Mouse (Mus musculus) CH12.LX (cell line): ENCODE measurements around the gene Lrrc4. TPM values are rescaled to one million over a fixed set of nuclear protein-coding genes. Genes with fewer than 3 reads are reported as not detected.

Experiments
- DNase-seq: peaks from one replicate; pipeline ENCODE4 v3.0.0-alpha.2; 2013; ENCODE audit errors: extremely low read depth
- H3K27ac ChIP-seq: 2 replicates; pipeline ENCODE4 v1.5.1; 2012; ENCODE audit warnings: low read depth, mild to moderate bottlenecking, control low read depth, moderate library complexity; ENCODE audit not compliant: insufficient read depth
- H3K27me3 ChIP-seq: replicated peaks from 2 replicates; pipeline ENCODE3; 2012; ENCODE audit warnings: inconsistent platforms
- H3K36me3 ChIP-seq, 2 experiments: replicated peaks in 1 of 2; 2 replicates each; pipeline versions ENCODE3 to v1.6.1; 2012; ENCODE audit warnings: inconsistent platforms in 1 of 2, low read length in 1 of 2, mild to moderate bottlenecking in 1 of 2, mixed read lengths in 1 of 2, moderate library complexity in 1 of 2; ENCODE audit not compliant: control insufficient read depth in 1 of 2, insufficient read depth in 1 of 2
- H3K4me1 ChIP-seq, 2 experiments: 2 replicates each; pipeline ENCODE4 v1.6.1; 2012; ENCODE audit warnings: inconsistent platforms in 1 of 2, moderate library complexity in 1 of 2; ENCODE audit not compliant: insufficient read depth in 2 of 2, control insufficient read depth in 1 of 2
- H3K4me2 ChIP-seq: 2 replicates; pipeline ENCODE4 v1.6.1; 2012; ENCODE audit warnings: low read depth, mild to moderate bottlenecking, control low read depth; ENCODE audit not compliant: poor library complexity, insufficient read depth, severe bottlenecking
- H3K4me3 ChIP-seq, 3 experiments: fragments of 150-350 bp in 1 of 3; sonication (generic) in 1 of 3; replicated peaks in 1 of 3; 2 replicates each; pipeline versions ENCODE3 to v1.5.1; 2011 to 2012; ENCODE audit warnings: low read depth in 2 of 3, low read length in 2 of 3, mild to moderate bottlenecking in 2 of 3, moderate library complexity in 2 of 3, control low read depth in 1 of 3, improper control_type of control experiment in 1 of 3, inconsistent platforms in 1 of 3, mixed read lengths in 1 of 3; ENCODE audit not compliant: poor library complexity in 1 of 3
- H3K79me2 ChIP-seq: replicated peaks from 2 replicates; pipeline ENCODE4 v1.6.1; 2012; ENCODE audit warnings: mild to moderate bottlenecking, moderate library complexity; ENCODE audit not compliant: control insufficient read depth, poor library complexity, insufficient read depth, severe bottlenecking; ENCODE audit errors: extremely low read depth
- H3K9ac ChIP-seq: 2 replicates; pipeline ENCODE4 v1.6.1; 2012; ENCODE audit warnings: low read depth, mild to moderate bottlenecking, control low read depth, moderate library complexity; ENCODE audit not compliant: insufficient read depth
- H3K9me3 ChIP-seq: replicated peaks from 2 replicates; pipeline ENCODE3; 2012; ENCODE audit warnings: low read length, inconsistent platforms, mixed read lengths
- BHLHE40 ChIP-seq: IDR thresholded peaks from 2 replicates; pipeline ENCODE4 v1.6.1; 2011; ENCODE audit warnings: mild to moderate bottlenecking, low read depth, low read length, improper control_type of control experiment
- E2F4 ChIP-seq: IDR thresholded peaks from 2 replicates; pipeline ENCODE4 v1.6.1; 2011; ENCODE audit warnings: low read depth, low read length, improper control_type of control experiment; ENCODE audit not compliant: insufficient replicate concordance
- EP300 ChIP-seq: IDR thresholded peaks from 2 replicates; pipeline ENCODE4 v1.6.1; 2011; ENCODE audit warnings: low read length, improper control_type of control experiment
- GABPA ChIP-seq: IDR thresholded peaks from 2 replicates; pipeline ENCODE4 v1.6.1; 2012; ENCODE audit warnings: low read depth, low read length, improper control_type of control experiment, inconsistent platforms; ENCODE audit not compliant: insufficient replicate concordance
- MAFK ChIP-seq: IDR thresholded peaks from 2 replicates; pipeline ENCODE4 v1.6.1; 2011; ENCODE audit warnings: low read length, improper control_type of control experiment; ENCODE audit not compliant: insufficient replicate concordance
- MAX ChIP-seq: IDR thresholded peaks from 2 replicates; pipeline ENCODE4 v1.6.1; 2011; ENCODE audit warnings: low read length, improper control_type of control experiment
- MEF2A ChIP-seq: IDR thresholded peaks from 2 replicates; pipeline ENCODE4 v1.6.1; 2014; ENCODE audit warnings: low read depth, mild to moderate bottlenecking, inconsistent platforms, low read length, improper control_type of control experiment, borderline replicate concordance
- MYC ChIP-seq: IDR thresholded peaks from 2 replicates; pipeline ENCODE4 v1.6.1; 2011; ENCODE audit warnings: low read depth, mild to moderate bottlenecking, improper control_type of control experiment, low read length
- NRF1 ChIP-seq: IDR thresholded peaks from 2 replicates; pipeline ENCODE4 v1.6.1; 2014; ENCODE audit warnings: low read depth, mild to moderate bottlenecking, inconsistent platforms, low read length, improper control_type of control experiment, moderate library complexity
- POLR2AphosphoS2 ChIP-seq: IDR thresholded peaks from 2 replicates; pipeline ENCODE4 v1.6.1; 2011; ENCODE audit warnings: low read depth, low read length, improper control_type of control experiment
- RAD21 ChIP-seq: IDR thresholded peaks from 2 replicates; pipeline ENCODE4 v1.6.1; 2011; ENCODE audit warnings: low read depth, mild to moderate bottlenecking, low read length, improper control_type of control experiment, moderate library complexity
- TBP ChIP-seq: conservative IDR thresholded peaks from 2 replicates; pipeline ENCODE4 v1.6.1; 2011; ENCODE audit warnings: low read depth, low read length, improper control_type of control experiment
- ZKSCAN1 ChIP-seq: IDR thresholded peaks from 2 replicates; pipeline ENCODE4 v1.6.1; 2012; ENCODE audit warnings: low read depth, inconsistent platforms, low read length, improper control_type of control experiment, borderline replicate concordance
- ZNF384 ChIP-seq: IDR thresholded peaks from 2 replicates; pipeline ENCODE4 v1.6.1; 2012; ENCODE audit warnings: low read depth, low read length, improper control_type of control experiment, inconsistent platforms
- dilution Hi-C: fragments of 300-500 bp; cut with MboI; formaldehyde crosslinking; loops from 2 replicates; pipeline ENCODE4 v1.14.3; 2020; ENCODE audit warnings: low sequenced_read_pairs; ENCODE audit not compliant: extremely low pct_unique_long_range_greater_than_20kb, extremely low pct_ligation_motif_present
- in situ Hi-C: fragments of 300-500 bp; cut with MboI; formaldehyde crosslinking; loops from 3 replicates; pipeline ENCODE4 v1.14.3; 2019; ENCODE audit warnings: low sequenced_read_pairs, low pct_ligation_motif_present, low pct_unique_long_range_greater_than_20kb, mixed read lengths
- polyA plus RNA-seq: library from polyadenylated mRNA; unstranded; fragments of >175 nt; gene quantifications from 2 replicates; pipeline ENCODE4 v1.2.1, GENCODE M21; 2012; ENCODE audit warnings: low read depth; ENCODE audit not compliant: insufficient read length
- total RNA-seq, 2 experiments: library from RNA; depleted of rRNA; stranded (reverse); fragments of 300-350 nt in 1 of 2; fragments of >200 nt in 1 of 2; gene quantifications; 2 replicates each; pipeline ENCODE4 v1.2.3; 2012 to 2014

The Lrrc4 gene
- total and polyA plus RNA-seq, 3 experiments = 0.09 to 0.55 TPM; not detected in 1

GRCm38 (mm10) chr6:28848285-28848794 lies 16.8 kb upstream of the Lrrc4 start:
- no peak overlapping the region for H3K4me3 ChIP-seq
- no peaks in the 10 kb centered on the region for H3K27me3 ChIP-seq
- dilution Hi-C loops (no loop called here), in situ Hi-C loops (no loop called here)
- H3K9ac ChIP-seq = no peak overlapping the region
- peaks cover 0 to 6% of the 10 kb centered on the region in 2 experiments; a peak in 1 of 4 replicates for H3K4me1 ChIP-seq
- no peak overlapping the region for H3K4me2 ChIP-seq
- H3K36me3 ChIP-seq = peaks cover 16 to 82% of the 10 kb centered on the region in 2 experiments
- no peak for TF ChIP-seq ZKSCAN1
- TF ChIP-seq POLR2AphosphoS2 = no peak
- no peak for TF ChIP-seq EP300
- no peak for TF ChIP-seq MAX
- TF ChIP-seq RAD21 = no peak
- no peak for TF ChIP-seq MEF2A
- TF ChIP-seq TBP = no peak
- TF ChIP-seq E2F4 = no peak
- no peak for TF ChIP-seq ZNF384
- no peak for TF ChIP-seq BHLHE40
- no peak for DNase-seq
- no peak overlapping the region for H3K27ac ChIP-seq
- no peaks in the 10 kb centered on the region for H3K79me2 ChIP-seq
- no peaks in the 10 kb centered on the region for H3K9me3 ChIP-seq

GRCm38 (mm10) chr6:28847616-28848015 lies 16.1 kb upstream of the Lrrc4 start:
- in situ Hi-C loops (no loop called here), dilution Hi-C loops (no loop called here)
- no peak overlapping the region for H3K27ac ChIP-seq
- no peaks in the 10 kb centered on the region for H3K27me3 ChIP-seq
- no peaks in the 10 kb centered on the region for H3K79me2 ChIP-seq
- no peak overlapping the region for H3K9ac ChIP-seq
- no peaks in the 10 kb centered on the region for H3K9me3 ChIP-seq
- H3K4me2 ChIP-seq = no peak overlapping the region
- H3K36me3 ChIP-seq = peaks cover 19 to 84% of the 10 kb centered on the region in 2 experiments
- peaks cover 0 to 10% of the 10 kb centered on the region in 2 experiments; a peak in 1 of 4 replicates for H3K4me1 ChIP-seq
- TF ChIP-seq NRF1 (no peak), ZKSCAN1 (no peak), GABPA (no peak), BHLHE40 (no peak), E2F4 (no peak), MYC (no peak), MAFK (no peak)
- H3K4me3 ChIP-seq = no peak overlapping the region
- DNase-seq = no peak
